9 mouse cellular contexts compared by ENCODE assay signal in the genomic region with DNA sequence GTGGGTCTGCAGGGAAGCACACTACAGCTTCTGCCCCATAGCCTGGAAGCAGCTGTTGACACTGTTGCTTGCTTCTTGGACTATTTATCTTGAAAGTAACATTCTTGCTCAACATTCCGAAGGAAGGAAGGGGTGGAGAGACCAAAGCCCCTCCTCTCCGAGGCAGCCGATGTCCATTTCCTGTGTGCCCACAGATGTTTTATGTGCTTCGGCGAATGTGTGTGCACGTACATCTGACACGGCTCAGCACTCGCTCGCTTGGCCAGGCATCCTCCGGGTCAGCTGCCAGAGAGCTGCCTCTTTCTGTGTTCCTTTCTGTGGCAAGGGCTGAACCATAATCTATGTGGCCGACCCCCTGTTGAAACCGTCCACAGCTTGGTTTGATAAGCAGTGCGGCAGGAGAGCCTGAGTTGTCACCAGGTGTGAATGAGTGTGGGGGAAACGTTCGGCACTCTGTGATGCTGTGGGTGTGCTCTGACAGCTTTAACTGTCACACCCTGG. TPM values are rescaled to one million over a fixed set of nuclear protein-coding genes. Genes with fewer than 3 reads are reported as not detected.
DNase-seq lines count a peak whose midpoint lies in the region; ATAC-seq and TF ChIP-seq lines count a peak whose summit lies in the region.
"Had no signal": no experiment of that assay in that cellular context is flagged by ENCODE, and none has a peak within 500 bp of the region (broad histone marks: within the 10 kb centered on the region; RNA-seq: fewer than 3 reads in every experiment).

No protein-coding gene starts in this region.

- WGBS in hindbrain, postnatal 0 days, result 82% methylated on average over 15 of the region's 15 CpGs
- 84% methylated on average over 15 of the region's 15 CpGs for WGBS in hindbrain, embryonic 13.5 days
- 22% methylated on average over 15 of the region's 15 CpGs for WGBS in limb, embryonic 13.5 days

- no peaks in the 10 kb centered on the region for H3K27me3 ChIP-seq in hindbrain, postnatal 0 days (ENCODE audit: insufficient read depth, low read length)
- 0 out of 2 replicates have a peak, but pooled peaks cover 4% of the 10 kb centered on the region for H3K27me3 ChIP-seq in hindbrain, embryonic 13.5 days
- peaks cover 17% of the 10 kb centered on the region; the same call in 1 of the 2 replicates for H3K27me3 ChIP-seq in limb, embryonic 13.5 days

- no peak for TF ChIP-seq CTCF in hindbrain, postnatal 0 days (IDR thresholded peaks at IDR 0.05; ENCODE audit: low read depth)

- H3K27ac ChIP-seq in hindbrain, postnatal 0 days, result peak overlapping the region; percentile 2; the same call in 1 of the 2 replicates
- H3K27ac ChIP-seq in hindbrain, embryonic 13.5 days, result no peak overlapping the region
- H3K27ac ChIP-seq in limb, embryonic 13.5 days, result peak overlapping the region; percentile 15; the same call in 1 of the 2 replicates

- peaks cover 34% of the 10 kb centered on the region for H3K4me1 ChIP-seq in hindbrain, postnatal 0 days (ENCODE audit: insufficient read depth, low read length)
- peaks cover 73% of the 10 kb centered on the region for H3K4me1 ChIP-seq in hindbrain, embryonic 13.5 days (replicated peaks)
- H3K4me1 ChIP-seq in limb, embryonic 13.5 days, result peaks cover 44% of the 10 kb centered on the region

- no peak overlapping the region for H3K4me2 ChIP-seq in hindbrain, postnatal 0 days (ENCODE audit: low read depth, low read length)
- H3K4me2 ChIP-seq in hindbrain, embryonic 13.5 days, result no peak overlapping the region
- peak overlapping the region; percentile 42 for H3K4me2 ChIP-seq in limb, embryonic 13.5 days (replicated peaks)

- no peaks in the 10 kb centered on the region; the same call in 1 of the 2 replicates for H3K36me3 ChIP-seq in hindbrain, postnatal 0 days (ENCODE audit: insufficient read depth, low read length)
- peaks cover 15% of the 10 kb centered on the region for H3K36me3 ChIP-seq in hindbrain, embryonic 13.5 days
- no peaks in the 10 kb centered on the region for H3K36me3 ChIP-seq in limb, embryonic 13.5 days

- no peak overlapping the region for H3K9ac ChIP-seq in hindbrain, postnatal 0 days (replicated peaks; ENCODE audit: low read length)
- H3K9ac ChIP-seq in hindbrain, embryonic 13.5 days, result no peak overlapping the region
- H3K9ac ChIP-seq in limb, embryonic 13.5 days, result no peak overlapping the region

- no peak overlapping the region for H3K4me3 ChIP-seq in hindbrain, postnatal 0 days (ENCODE audit: low read length)
- no peak overlapping the region for H3K4me3 ChIP-seq in hindbrain, embryonic 13.5 days
- no peak overlapping the region for H3K4me3 ChIP-seq in limb, embryonic 13.5 days

- intact Hi-C loops in heart, postnatal 10 days (cut with DNase I), result no loop called here

- no peak for ATAC-seq in hindbrain, postnatal 0 days
- ATAC-seq in hindbrain, embryonic 13.5 days (ENCODE audit: low FRiP score), result no peak
- ATAC-seq in limb, embryonic 13.5 days (ENCODE audit: low FRiP score, low read depth), result no peak

- no peak for DNase-seq in hindbrain, postnatal 0 days (ENCODE audit: low spot score)
- peak; percentile 50 to 66 for DNase-seq in heart, postnatal 10 days
- DNase-seq in natural killer cell, adult 2 months (ENCODE audit: low spot score in 2 of 2), result peak; percentile 31 to 44
- DNase-seq in ovary, postnatal 10 days (ENCODE audit: low spot score), result no peak
- no peak for DNase-seq in ovary, postnatal 36 days (ENCODE audit: low spot score)
- DNase-seq in MN1 (ENCODE audit: low spot score), result no peak

- H3K9me3 ChIP-seq in hindbrain, postnatal 0 days (ENCODE audit: low read length), result no peaks in the 10 kb centered on the region
- no peaks in the 10 kb centered on the region for H3K9me3 ChIP-seq in hindbrain, embryonic 13.5 days
- no peaks in the 10 kb centered on the region for H3K9me3 ChIP-seq in limb, embryonic 13.5 days
- H3K9me3 ChIP-seq: G1E had no signal

RNA-seq across cellular contexts. Expression of a gene that starts 27.0 kb away (rescaled TPM):
- total RNA-seq in hindbrain, postnatal 0 days (2014; rRNA removed), result 11.7 and 15.1 TPM in 2 replicates
- polyA plus RNA-seq in hindbrain, postnatal 0 days (2015; fragmentation: Nextera tagmentation; extraction: Ambion mirVana), result 2.8 and 2.9 TPM in 2 replicates
- 5.8 and 6.4 TPM in 2 replicates for polyA plus RNA-seq in hindbrain, embryonic 13.5 days (2015; fragmentation: Nextera tagmentation; extraction: Ambion mirVana)
- total RNA-seq in heart, postnatal 10 days (2021), result 1 to 10 TPM; 7.2 to 8.0 TPM
- polyA plus RNA-seq in limb, embryonic 13.5 days (2015; fragmentation: Nextera tagmentation; extraction: Ambion mirVana), result 0.69 and 0.72 TPM in 2 replicates

Comparison
In these comparisons a context has a peak if more than half of its experiments do, and no peak if none do; other contexts are left out.
1. DNase-seq: peak in heart, postnatal 10 days (2 of 2) and natural killer cell, adult 2 months (2 of 2); none in hindbrain, postnatal 0 days (single experiment), ovary, postnatal 10 days (single experiment), ovary, postnatal 36 days (single experiment) and MN1 (single experiment).